Mouse (Mus musculus) T-helper 17 cell (primary cell): ENCODE results near the gene Mxd3.

ENCODE experiments used
- in situ Hi-C, 2 experiments: fragments of 300-600 bp; cut with MboI, MseI; formaldehyde crosslinking; loops; 1 replicate in 1 of 2; 2 replicates in 1 of 2; pipeline ENCODE4 v1.15.1; 2025; ENCODE audit warnings: high pct_unique_total_duplicates in 2 of 2

Gene Mxd3

DNA sequence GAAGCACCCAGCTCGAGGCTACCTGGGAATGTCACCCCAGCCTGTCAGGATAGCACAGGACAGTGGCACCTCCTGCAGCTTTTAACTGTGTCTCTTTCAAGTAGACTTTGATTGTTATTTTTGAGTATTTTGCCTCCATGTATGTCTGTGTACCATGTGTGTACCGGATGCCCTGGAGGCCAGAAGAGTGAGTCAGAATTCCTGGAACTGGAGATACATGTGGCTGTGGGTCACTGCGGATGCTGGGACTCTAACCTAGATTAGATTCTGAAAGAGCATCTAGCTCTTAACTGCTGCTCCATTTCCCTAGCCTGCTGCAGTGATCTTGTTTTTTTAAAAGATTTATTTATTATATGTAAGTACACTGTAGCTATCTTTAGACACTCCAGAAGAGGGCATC, 2.7 kb upstream of the Mxd3 start:
- in situ Hi-C loops, result no loop called here

- in situ Hi-C loops, result no loop called here
Observed at GRCm38 (mm10) chr13:55330567-55331400, 1.2 kb upstream of the Mxd3 start.

DNA sequence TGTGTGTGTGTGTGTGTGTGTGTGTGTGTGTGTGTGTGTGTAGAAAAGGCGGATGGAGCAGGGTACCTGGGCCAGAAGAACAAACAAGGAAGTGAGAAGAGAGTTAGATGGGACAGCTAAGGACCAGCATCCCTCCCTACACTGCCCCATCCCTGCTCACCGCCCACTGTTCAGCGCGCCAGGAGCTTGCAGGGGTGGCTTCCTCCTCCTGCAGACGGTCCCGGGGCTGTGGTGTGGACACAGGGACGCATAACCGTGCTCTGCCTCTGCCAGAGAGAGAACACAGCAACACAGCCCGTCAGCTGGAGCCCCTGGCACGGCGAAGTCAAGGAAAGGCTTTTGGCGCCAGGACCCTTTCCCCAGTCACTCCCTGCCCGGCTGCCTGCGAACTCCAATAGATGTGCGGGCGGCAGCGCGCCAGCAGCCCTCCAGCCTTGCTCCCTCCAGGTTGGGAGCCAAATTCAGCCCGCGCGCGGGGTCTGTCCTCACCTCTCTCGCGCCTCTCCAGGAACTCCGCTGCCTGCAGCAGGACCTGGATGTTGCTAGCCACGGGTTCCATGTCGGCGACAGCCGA, 427 bp downstream of the Mxd3 start:
- in situ Hi-C loops, result no loop called here

GRCm38 (mm10) chr13:55328641-55329040, 982 bp downstream of the Mxd3 start:
- in situ Hi-C loops, result no loop called here

DNA sequence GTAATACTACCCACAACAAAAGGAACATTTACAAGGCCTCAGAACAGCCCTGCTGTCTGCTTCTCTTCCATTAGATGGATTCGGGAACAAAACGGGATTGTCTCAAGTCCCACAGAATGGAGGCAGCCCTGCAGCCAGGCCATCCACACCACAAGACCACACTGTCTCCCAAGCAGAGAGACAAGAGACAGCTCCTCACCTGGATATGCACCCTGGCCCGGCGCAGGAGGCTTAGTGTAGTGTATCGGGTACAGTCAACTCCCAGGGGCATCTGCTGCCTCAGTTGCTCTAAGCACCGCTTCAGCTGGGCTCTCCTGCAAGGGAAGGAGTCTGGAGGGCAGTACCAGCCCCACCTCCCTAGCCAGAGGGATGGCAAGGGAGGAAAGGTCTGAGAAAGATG, 1.5 kb downstream of the Mxd3 start:
- in situ Hi-C loops, result no loop called here

GRCm38 (mm10) chr13:55327633-55328032, 2.0 kb downstream of the Mxd3 start:
- in situ Hi-C loops, result no loop called here

- in situ Hi-C loops, result no loop called here
Observed at GRCm38 (mm10) chr13:55327169-55327568, 2.5 kb downstream of the Mxd3 start.

- in situ Hi-C loops, result no loop called here
Observed at GRCm38 (mm10) chr13:55325596-55325995, 4.0 kb downstream of the Mxd3 start.

DNA sequence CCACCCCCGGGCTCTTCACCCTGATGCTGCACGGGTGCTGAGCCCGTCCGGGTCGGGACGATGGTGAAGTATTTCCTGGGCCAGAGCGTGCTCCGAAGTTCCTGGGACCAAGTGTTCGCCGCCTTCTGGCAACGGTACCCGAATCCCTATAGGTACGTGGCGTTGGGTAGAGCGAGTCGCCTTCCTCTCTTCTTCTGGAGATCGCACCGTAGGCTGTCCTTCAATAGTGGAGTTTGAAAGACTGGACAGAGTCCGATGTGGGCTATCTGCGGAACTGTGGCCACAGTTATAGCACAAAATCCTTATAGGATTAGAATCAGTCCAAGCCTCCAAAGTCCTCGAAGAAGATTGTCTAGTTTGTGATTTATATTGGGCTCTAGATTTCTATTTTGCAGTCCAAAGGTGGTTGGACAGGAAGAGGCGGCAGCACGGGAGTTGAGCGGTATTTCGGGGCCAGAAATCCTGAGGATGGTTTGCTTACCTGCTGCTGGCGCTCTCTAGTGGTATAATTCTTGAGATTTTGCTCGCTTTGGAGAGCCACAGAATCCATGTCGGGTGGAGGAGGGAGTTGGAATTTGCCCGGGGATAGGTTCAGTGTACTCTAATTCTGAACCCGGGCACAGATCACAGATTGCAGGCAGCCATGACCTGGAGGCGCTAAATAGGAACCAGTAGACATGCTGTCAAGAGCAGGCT, 7.3 kb downstream of the Mxd3 start:
- in situ Hi-C loops, result no loop called here

GRCm38 (mm10) chr13:55321434-55322129, 8.0 kb downstream of the Mxd3 start, which contains the start of gene Rab24:
Gene Rab24 (minus strand): TSS chr13:55321946.
- in situ Hi-C loops, result no loop called here

GRCm38 (mm10) chr13:55319931-55320533, 9.6 kb downstream of the Mxd3 start, which contains the start of gene Prelid1:
Gene Prelid1 (plus strand): TSS chr13:55320500.
- in situ Hi-C loops, result no loop called here

- in situ Hi-C loops, result no loop called here
Observed at GRCm38 (mm10) chr13:55318351-55318750, 11.3 kb downstream of the Mxd3 start.

- in situ Hi-C loops, result no loop called here
Observed at GRCm38 (mm10) chr13:55314891-55315412, 14.7 kb downstream of the Mxd3 start.

DNA sequence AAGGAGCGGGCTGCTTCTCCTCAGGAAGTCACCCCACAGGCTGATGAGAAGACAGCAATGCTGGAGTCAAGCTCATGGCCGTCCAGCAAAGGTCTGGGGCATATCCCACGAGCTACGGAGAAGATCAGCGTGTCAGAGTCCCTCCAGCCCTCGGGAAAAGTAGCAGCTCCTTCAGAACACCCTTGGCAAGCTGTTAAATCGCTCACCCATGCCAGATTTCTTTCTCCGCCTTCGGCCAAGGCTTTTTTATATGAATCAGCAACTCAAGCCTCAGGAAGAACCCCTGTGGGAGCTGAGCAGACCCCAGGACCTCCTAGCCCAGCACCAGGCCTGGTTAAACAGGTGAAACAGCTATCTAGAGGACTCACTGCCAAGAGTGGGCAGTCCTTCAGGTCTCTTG, 16.6 kb downstream of the Mxd3 start:
- in situ Hi-C loops, result no loop called here

GRCm38 (mm10) chr13:55312028-55312630, 17.5 kb downstream of the Mxd3 start:
- in situ Hi-C loops, result no loop called here

DNA sequence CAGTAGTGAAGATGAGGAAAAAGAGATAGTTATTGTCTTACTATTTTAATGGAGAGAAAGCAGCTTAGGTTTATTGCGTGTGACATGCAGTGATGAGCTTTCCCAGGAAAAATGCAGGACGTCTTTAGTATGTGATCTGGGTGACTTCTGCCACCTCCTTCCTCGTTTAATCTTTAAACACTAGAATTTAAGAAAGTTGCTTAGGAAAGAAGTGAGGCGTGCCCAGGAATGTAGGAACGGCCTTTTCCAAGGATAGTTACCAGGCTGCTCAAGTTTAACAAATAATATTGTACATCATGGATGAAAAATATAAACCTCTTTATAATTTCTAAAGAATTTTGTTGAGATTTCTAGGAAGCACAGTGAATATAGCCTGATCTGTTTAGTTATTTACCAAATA, 28.7 kb downstream of the Mxd3 start:
- in situ Hi-C loops, result no loop called here

GRCm38 (mm10) chr13:55296760-55297159, 32.9 kb downstream of the Mxd3 start:
- in situ Hi-C loops, result loop anchor here in 1 of 2 experiments (5.0 kb wide), 1 partner anchor 54 kb away; no protein-coding TSS in a partner anchor

- in situ Hi-C loops, result no loop called here
Observed at GRCm38 (mm10) chr13:55288854-55289253, 40.8 kb downstream of the Mxd3 start.

DNA sequence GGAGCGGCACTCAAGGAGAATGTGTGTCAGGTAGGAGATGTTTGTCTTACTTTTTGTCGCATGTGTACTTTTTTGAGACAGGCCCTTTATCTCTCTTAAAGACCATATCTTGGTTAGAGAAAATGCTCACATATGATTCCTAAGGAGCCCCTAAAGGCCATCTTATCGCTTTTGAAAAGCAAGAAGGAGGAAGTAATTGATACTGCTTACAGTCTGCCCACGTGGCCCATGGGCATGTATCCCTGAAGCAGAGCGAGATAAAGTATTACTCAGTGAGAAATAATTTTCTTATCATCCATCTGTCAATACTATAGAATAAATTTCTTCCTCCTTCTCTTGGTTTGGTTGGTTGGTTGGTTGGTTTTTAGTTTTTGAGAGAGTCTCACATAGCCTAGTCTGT, 52.0 kb downstream of the Mxd3 start:
- in situ Hi-C loops, result no loop called here

- in situ Hi-C loops, result no loop called here
Observed at GRCm38 (mm10) chr13:55277203-55277602, 52.4 kb downstream of the Mxd3 start.
